Mouse (Mus musculus) olfactory bulb, adult 2 months (tissue): Measurements from ENCODE around the gene Acbd4.

Source experiments
- CTCF ChIP-seq: fragments of 200-500 bp; IDR thresholded peaks from 2 replicates; pipeline ENCODE4 v1.5.1; 2012; ENCODE audit warnings: low read depth, mild to moderate bottlenecking, low read length, moderate library complexity; ENCODE audit not compliant: insufficient read depth
- POLR2A ChIP-seq: fragments of 200-500 bp; IDR thresholded peaks from 2 replicates; pipeline ENCODE4 v1.6.1; 2012; ENCODE audit warnings: mild to moderate bottlenecking, low read depth, low read length, moderate library complexity; ENCODE audit not compliant: insufficient read depth

GRCm38 (mm10) chr11:103076581-103076980 is 24.9 kb upstream of the Acbd4 start:
- TF ChIP-seq CTCF (no peak), POLR2A (no peak)
